Mouse (Mus musculus) neutrophil, adult 59 days (primary cell): ENCODE results near the gene Hoxb4. TPM values are rescaled to one million over a fixed set of nuclear protein-coding genes. Genes with fewer than 3 reads are reported as not detected.

ENCODE experiments used
- total RNA-seq, 2 experiments: library from RNA; stranded (reverse); gene quantifications; 1 replicate in 1 of 2; 2 replicates in 1 of 2; pipeline ENCODE4 v1.2.4; 2023

The Hoxb4 gene
- total RNA-seq = 1 to 10 TPM; 4.1 to 4.5 TPM

GRCm38 (mm10) chr11:96317608-96318367, at the start of gene Hoxb4:
Hoxb4 (plus strand) TSS chr11:96318267.

GRCm38 (mm10) chr11:96270996-96271540, 47.0 kb upstream of the Hoxb4 start, which contains the start of gene Hoxb9:
Hoxb9 (plus strand) TSS chr11:96271457.

GRCm38 (mm10) chr11:96281855-96282570, 36.1 kb upstream of the Hoxb4 start, which contains the start of gene Hoxb8:
Hoxb8 (plus strand) TSS chr11:96281905.

GRCm38 (mm10) chr11:96285771-96286738, 32.0 kb upstream of the Hoxb4 start, which contains the start of gene Hoxb7:
Hoxb7 (plus strand) TSS chr11:96286623.

GRCm38 (mm10) chr11:96291681-96292564, 26.1 kb upstream of the Hoxb4 start, which contains the start of gene Hoxb6:
Hoxb6 (plus strand) TSS chr11:96292476.

GRCm38 (mm10) chr11:96303151-96304099, 14.6 kb upstream of the Hoxb4 start, which contains the start of gene Hoxb5:
Hoxb5 (plus strand) TSS chr11:96303336.

GRCm38 (mm10) chr11:96323154-96323553, 5.1 kb downstream of the Hoxb4 start, which contains the start of gene Hoxb3:
Hoxb3 (plus strand) TSS chr11:96323326.

GRCm38 (mm10) chr11:96350341-96350624, 32.2 kb downstream of the Hoxb4 start, which contains the start of gene Hoxb2:
Hoxb2 (plus strand) TSS chr11:96350525.

GRCm38 (mm10) chr11:96365441-96366091, 47.5 kb downstream of the Hoxb4 start, which contains the start of gene Hoxb1:
Hoxb1 (plus strand) TSS chr11:96365752.

Other genes starting within 250 kb of the Hoxb4 start
- gene Atp5g1, start 242.6 kb upstream of the Hoxb4 start, total RNA-seq = 10 to 100 TPM; 90.1 to 93.2 TPM
- gene Calcoco2, start 206.3 kb upstream of the Hoxb4 start, total RNA-seq = not detected
- not detected for gene Ttll6, start 184.5 kb upstream of the Hoxb4 start, total RNA-seq
- not detected for gene Hoxb13, start 124.0 kb upstream of the Hoxb4 start, total RNA-seq
- gene Hoxb9, start 46.8 kb upstream of the Hoxb4 start, total RNA-seq = not detected
- gene Hoxb8, start 36.4 kb upstream of the Hoxb4 start, total RNA-seq = not detected
- gene Hoxb7, start 31.6 kb upstream of the Hoxb4 start, total RNA-seq = not detected
- gene Hoxb6, start 25.8 kb upstream of the Hoxb4 start, total RNA-seq = not detected
- not detected for gene Hoxb5, start 14.9 kb upstream of the Hoxb4 start, total RNA-seq
- gene Hoxb3, start 5.1 kb downstream of the Hoxb4 start, total RNA-seq = 1 to 10 TPM in 1 of 2 experiments, under 1 TPM in 1; 0.84 to 1.8 TPM
- not detected for gene Hoxb2, start 32.3 kb downstream of the Hoxb4 start, total RNA-seq
- gene Hoxb1, start 47.5 kb downstream of the Hoxb4 start, total RNA-seq = 1 to 10 TPM in 1 of 2 experiments, under 1 TPM in 1; 0.46 to 1.0 TPM
- under 1 TPM; 0.84 to 0.98 TPM for gene Skap1, start 146.3 kb downstream of the Hoxb4 start, total RNA-seq